Mouse (Mus musculus) forebrain, embryonic 10.5 days (tissue): ENCODE measurements around the gene Ror1. TPM values are rescaled to one million over a fixed set of nuclear protein-coding genes. Genes with fewer than 3 reads are reported as not detected.

Experiments used
- DNase-seq: peaks from one replicate; pipeline ENCODE4 v3.0.0-alpha.2; 2017; ENCODE audit warnings: low spot score; ENCODE audit errors: extremely low spot score
- H3K27ac ChIP-seq: fragments of 300-500 bp; sonication (generic); 2 replicates; pipeline ENCODE4 v1.5.1; 2016; ENCODE audit warnings: mild to moderate bottlenecking
- H3K27me3 ChIP-seq: fragments of 300-500 bp; sonication (generic); 2 replicates; pipeline ENCODE4 v1.6.1; 2016; ENCODE audit warnings: mild to moderate bottlenecking; ENCODE audit not compliant: poor library complexity, severe bottlenecking
- H3K36me3 ChIP-seq: fragments of 300-500 bp; sonication (generic); replicated peaks from 2 replicates; pipeline ENCODE4 v1.6.1; 2016; ENCODE audit warnings: mild to moderate bottlenecking, moderate library complexity
- H3K4me1 ChIP-seq: fragments of 300-500 bp; sonication (generic); 2 replicates; pipeline ENCODE4 v1.6.1; 2016
- H3K4me3 ChIP-seq: fragments of 300-500 bp; sonication (generic); 2 replicates; pipeline ENCODE4 v1.5.1; 2016; ENCODE audit warnings: mild to moderate bottlenecking, moderate library complexity
- H3K9me3 ChIP-seq: fragments of 300-500 bp; sonication (generic); 2 replicates; pipeline ENCODE4 v1.6.1; 2016; ENCODE audit warnings: mild to moderate bottlenecking, moderate library complexity
- WGBS: fragments of 180-500 bp; shearing (Covaris S2); methylation state at CpG from one replicate; pipeline ENCODE4 v1.1.7; 2016; 5-methylcytosine and 5-hydroxymethylcytosine counted together
- polyA plus RNA-seq: library from polyadenylated mRNA; unstranded; fragments of >200 nt; fragmentation: Nextera tagmentation; extraction: Ambion mirVana; gene quantifications from 2 replicates; pipeline ENCODE4 v1.2.1, GENCODE M21; 2016

Gene Ror1
- polyA plus RNA-seq, 1 experiment from 2014 or later = 7.0 TPM

- 0 out of 2 replicates have a peak overlapping the region, but pooled peaks have one; percentile 51 for H3K27ac ChIP-seq
- no peaks in the 10 kb centered on the region for H3K36me3 ChIP-seq
- no peaks in the 10 kb centered on the region for H3K27me3 ChIP-seq
- H3K4me3 ChIP-seq = no peak overlapping the region
- no peak for DNase-seq
- H3K9me3 ChIP-seq = no peaks in the 10 kb centered on the region
- 70% methylated on average over 7 of the region's 7 CpGs for WGBS
- peaks cover 36% of the 10 kb centered on the region for H3K4me1 ChIP-seq
These were observed 158.2 kb downstream of the Ror1 start for GRCm38 (mm10) chr4:100253831-100254230.

DNA sequence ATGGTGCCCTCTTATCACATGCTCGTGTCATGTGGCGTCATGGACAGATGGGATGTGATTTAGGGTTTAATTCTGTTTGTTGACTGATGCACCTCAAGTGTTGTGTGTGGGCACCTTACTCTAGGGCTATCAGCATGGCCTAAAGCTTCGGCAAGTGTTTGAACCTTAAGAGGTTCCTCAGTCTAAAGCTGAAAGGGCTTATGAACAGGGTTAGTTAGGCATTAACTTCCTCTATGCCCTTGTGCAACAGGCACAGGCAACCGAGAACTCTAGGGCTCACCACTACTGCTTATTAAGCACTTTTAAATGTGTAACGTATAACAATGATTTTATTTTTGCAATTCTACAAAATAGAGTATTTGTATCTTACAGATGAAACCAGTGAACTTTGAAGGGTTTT, 162.9 kb downstream of the Ror1 start:
- Histone ChIP-seq H3K36me3 (no peaks in the 10 kb centered on the region), H3K4me1 (peaks cover 21% of the 10 kb centered on the region), H3K4me3 (no peak overlapping the region), H3K9me3 (no peaks in the 10 kb centered on the region), H3K27ac (no peak overlapping the region), H3K27me3 (no peaks in the 10 kb centered on the region)
- WGBS = 88% methylated on average over 5 of the region's 5 CpGs
- DNase-seq = no peak

- H3K9me3 ChIP-seq = no peaks in the 10 kb centered on the region; the same call in 1 of the 2 replicates
- DNase-seq = no peak
- H3K36me3 ChIP-seq = 0 out of 2 replicates have a peak, but pooled peaks cover 2% of the 10 kb centered on the region
- H3K27me3 ChIP-seq = no peaks in the 10 kb centered on the region
- no peaks in the 10 kb centered on the region for H3K4me1 ChIP-seq
- H3K4me3 ChIP-seq = no peak overlapping the region
- 97% methylated on average over 1 of the region's 1 CpGs for WGBS
- H3K27ac ChIP-seq = no peak overlapping the region
These were observed 168.3 kb downstream of the Ror1 start for GRCm38 (mm10) chr4:100263917-100264316.

- no peaks in the 10 kb centered on the region for H3K27me3 ChIP-seq
- no peak for DNase-seq
- H3K9me3 ChIP-seq = no peaks in the 10 kb centered on the region
- H3K36me3 ChIP-seq = no peaks in the 10 kb centered on the region
- no peak overlapping the region for H3K27ac ChIP-seq
- H3K4me3 ChIP-seq = no peak overlapping the region
- WGBS = 89% methylated on average over 10 of the region's 10 CpGs
- peaks cover 9% of the 10 kb centered on the region; the same call in 1 of the 2 replicates for H3K4me1 ChIP-seq
These were observed 175.6 kb downstream of the Ror1 start for GRCm38 (mm10) chr4:100271059-100271735.

DNA sequence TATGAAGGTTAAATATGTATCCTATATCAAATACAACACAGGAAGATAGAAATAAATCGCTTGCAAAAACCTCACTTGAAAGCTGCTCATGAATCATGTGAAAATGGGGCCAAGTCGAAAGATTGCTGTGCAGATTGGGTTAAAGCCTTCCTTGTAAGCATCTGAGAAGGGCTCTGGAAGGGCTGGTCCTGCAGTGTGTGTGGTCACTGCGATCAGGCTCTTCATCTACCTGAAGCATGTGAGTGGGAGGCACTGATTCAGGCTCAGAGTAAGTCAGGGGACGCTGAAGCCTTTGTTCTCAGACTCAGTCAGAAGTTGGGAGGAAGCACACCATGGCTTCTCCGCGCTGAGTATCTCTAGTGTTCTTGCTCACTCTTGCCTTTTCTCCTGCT, 176.1 kb downstream of the Ror1 start:
- H3K4me3 ChIP-seq = no peak overlapping the region
- no peaks in the 10 kb centered on the region for H3K9me3 ChIP-seq
- 69% methylated on average over 6 of the region's 6 CpGs for WGBS
- no peak overlapping the region for H3K27ac ChIP-seq
- DNase-seq = no peak
- peaks cover 9% of the 10 kb centered on the region; the same call in 1 of the 2 replicates for H3K4me1 ChIP-seq
- no peaks in the 10 kb centered on the region for H3K36me3 ChIP-seq
- H3K27me3 ChIP-seq = no peaks in the 10 kb centered on the region

- Histone ChIP-seq H3K4me1 (peaks cover 9% of the 10 kb centered on the region; the same call in 1 of the 2 replicates), H3K36me3 (no peaks in the 10 kb centered on the region), H3K27me3 (no peaks in the 10 kb centered on the region), H3K9me3 (no peaks in the 10 kb centered on the region), H3K4me3 (no peak overlapping the region), H3K27ac (no peak overlapping the region)
- 91% methylated on average over 3 of the region's 3 CpGs for WGBS
- DNase-seq = no peak
These were observed 177.8 kb downstream of the Ror1 start for GRCm38 (mm10) chr4:100273356-100273755.

DNA sequence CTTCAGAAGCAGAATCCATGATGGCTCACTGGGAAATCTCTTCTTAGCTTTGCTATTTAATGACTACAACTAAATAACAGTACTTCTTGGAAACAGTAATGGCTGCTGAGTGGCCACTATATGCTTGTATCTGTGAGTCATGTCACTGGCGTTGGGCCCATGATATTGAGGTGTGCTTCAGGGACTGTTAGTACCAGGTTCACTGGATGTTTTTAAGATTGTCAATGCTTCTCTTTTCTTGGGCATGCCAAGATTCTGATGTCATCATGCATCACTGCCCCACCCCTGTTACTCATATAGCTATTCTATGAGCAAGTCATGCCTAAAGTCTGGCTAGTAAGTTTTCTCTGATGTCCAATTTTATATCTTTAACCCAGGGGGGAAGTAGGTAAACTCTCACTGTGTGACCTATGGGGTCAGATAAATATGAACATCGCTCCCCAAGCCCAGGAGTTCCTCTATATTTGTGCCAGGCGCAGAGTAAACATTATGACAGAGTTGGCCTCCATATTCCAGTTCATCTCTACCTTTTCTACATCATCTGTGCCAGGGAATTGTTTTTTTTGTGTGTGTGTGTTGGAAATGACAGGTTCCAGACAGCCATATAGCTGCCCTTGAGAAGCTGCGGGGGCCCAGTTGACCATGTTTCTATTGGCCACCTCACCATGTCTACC, 178.4 kb downstream of the Ror1 start:
- H3K36me3 ChIP-seq = no peaks in the 10 kb centered on the region

DNA sequence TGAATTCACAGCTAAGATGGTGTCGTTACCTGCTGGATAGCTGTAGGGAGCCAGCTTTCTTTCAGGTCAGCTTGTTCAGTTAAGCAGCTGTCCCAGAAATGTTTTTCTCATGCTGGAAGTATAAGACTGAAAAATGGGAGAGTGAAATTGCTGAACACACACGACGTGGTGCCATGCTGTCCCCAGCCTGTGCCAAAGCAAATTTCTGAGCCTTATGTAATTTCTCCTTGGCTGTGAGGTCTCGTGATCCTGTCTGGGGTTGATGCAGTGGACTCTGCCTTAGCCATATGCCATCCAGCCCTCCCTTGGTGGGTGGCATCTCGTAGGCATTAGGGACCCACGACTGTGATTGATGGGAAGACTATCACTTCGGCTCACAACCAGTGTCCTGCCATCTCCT, 180.9 kb downstream of the Ror1 start:
- H3K9me3 ChIP-seq = no peaks in the 10 kb centered on the region
- 88% methylated on average over 7 of the region's 7 CpGs for WGBS
- DNase-seq = no peak
- no peak overlapping the region for H3K4me3 ChIP-seq
- H3K27ac ChIP-seq = no peak overlapping the region
- no peaks in the 10 kb centered on the region for H3K36me3 ChIP-seq
- peaks cover 9% of the 10 kb centered on the region; the same call in 1 of the 2 replicates for H3K4me1 ChIP-seq
- H3K27me3 ChIP-seq = no peaks in the 10 kb centered on the region

More for the DNA sequence above, 178.4 kb downstream of the Ror1 start:
- Histone ChIP-seq H3K27me3 (no peaks in the 10 kb centered on the region), H3K27ac (no peak overlapping the region), H3K4me3 (no peak overlapping the region), H3K4me1 (peaks cover 9% of the 10 kb centered on the region; the same call in 1 of the 2 replicates), H3K9me3 (no peaks in the 10 kb centered on the region)
- no peak for DNase-seq
- 95% methylated on average over 4 of the region's 4 CpGs for WGBS

- no peak for DNase-seq
- Histone ChIP-seq H3K27ac (no peak overlapping the region), H3K27me3 (no peaks in the 10 kb centered on the region), H3K4me1 (peaks cover 5% of the 10 kb centered on the region; the same call in 1 of the 2 replicates), H3K9me3 (no peaks in the 10 kb centered on the region), H3K4me3 (no peak overlapping the region), H3K36me3 (no peaks in the 10 kb centered on the region)
- 88% methylated on average over 1 of the region's 1 CpGs for WGBS
These were observed 181.4 kb downstream of the Ror1 start for GRCm38 (mm10) chr4:100276970-100277369.

DNA sequence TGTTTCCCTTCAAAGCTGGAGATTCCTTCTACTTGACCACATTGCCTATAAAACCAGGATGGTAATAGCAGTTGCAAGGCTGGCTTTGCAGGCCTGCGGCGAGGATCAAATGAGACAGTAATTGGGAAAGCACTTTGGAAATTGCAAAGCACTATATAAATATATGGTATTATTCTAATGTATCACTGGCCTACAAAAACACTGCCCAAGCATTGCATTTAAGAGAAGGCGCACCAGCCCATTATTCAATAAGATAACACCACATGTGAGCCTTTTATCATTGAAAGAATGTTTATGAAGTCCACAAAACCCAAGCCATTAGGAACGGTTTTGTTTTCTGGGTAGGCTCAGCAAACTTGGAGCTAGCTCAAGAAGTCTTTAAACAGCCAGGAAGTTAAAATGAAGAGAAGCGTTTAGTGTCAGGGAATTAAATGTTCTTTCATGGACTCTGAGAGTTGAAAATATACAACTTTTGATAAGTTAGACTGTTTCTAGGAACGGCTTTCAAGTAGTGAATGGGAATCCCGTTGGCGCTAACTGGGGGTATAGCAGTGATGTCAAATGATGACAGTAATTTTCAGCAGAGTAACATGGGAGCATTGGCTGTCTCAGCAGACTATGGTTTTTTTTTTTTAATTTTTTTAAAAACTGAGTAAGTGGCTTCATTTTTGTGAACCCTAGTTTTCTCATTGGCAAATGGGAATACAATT, 187.7 kb downstream of the Ror1 start:
- H3K4me1 ChIP-seq = no peaks in the 10 kb centered on the region
- H3K27me3 ChIP-seq = no peaks in the 10 kb centered on the region
- no peaks in the 10 kb centered on the region for H3K9me3 ChIP-seq
- DNase-seq = no peak
- WGBS = 92% methylated on average over 8 of the region's 8 CpGs
- H3K36me3 ChIP-seq = no peaks in the 10 kb centered on the region
- H3K27ac ChIP-seq = no peak overlapping the region
- H3K4me3 ChIP-seq = no peak overlapping the region

DNA sequence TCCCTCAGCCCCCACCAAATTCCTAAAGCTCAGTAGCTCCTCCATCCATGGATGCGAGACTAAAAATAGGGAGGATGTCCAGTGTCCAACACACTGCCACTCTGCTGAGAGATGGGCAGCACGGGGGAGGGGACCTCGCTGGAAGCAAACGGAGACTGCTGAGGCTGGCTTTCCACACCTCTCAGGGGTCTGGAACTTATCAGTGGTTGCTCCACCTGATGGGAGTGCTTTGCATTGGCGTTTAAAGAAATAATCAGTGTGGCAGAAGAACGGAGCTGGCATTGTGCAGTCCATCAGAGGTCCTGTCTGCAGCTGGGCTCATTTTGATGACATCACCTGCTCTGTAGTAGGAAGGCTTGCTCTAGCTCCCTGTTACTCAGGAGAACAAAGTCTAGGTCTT, 188.9 kb downstream of the Ror1 start:
- no peak for DNase-seq
- Histone ChIP-seq H3K4me3 (no peak overlapping the region), H3K27me3 (no peaks in the 10 kb centered on the region), H3K9me3 (no peaks in the 10 kb centered on the region), H3K27ac (no peak overlapping the region), H3K4me1 (no peaks in the 10 kb centered on the region), H3K36me3 (no peaks in the 10 kb centered on the region)
- 95% methylated on average over 6 of the region's 6 CpGs for WGBS

GRCm38 (mm10) chr4:100286111-100286541, 190.5 kb downstream of the Ror1 start:
- no peak overlapping the region for H3K4me3 ChIP-seq
- no peak overlapping the region for H3K27ac ChIP-seq
- H3K27me3 ChIP-seq = no peaks in the 10 kb centered on the region
- no peaks in the 10 kb centered on the region for H3K4me1 ChIP-seq
- WGBS = 75% methylated on average over 7 of the region's 7 CpGs
- no peaks in the 10 kb centered on the region for H3K36me3 ChIP-seq
- no peaks in the 10 kb centered on the region for H3K9me3 ChIP-seq
- DNase-seq = no peak

DNA sequence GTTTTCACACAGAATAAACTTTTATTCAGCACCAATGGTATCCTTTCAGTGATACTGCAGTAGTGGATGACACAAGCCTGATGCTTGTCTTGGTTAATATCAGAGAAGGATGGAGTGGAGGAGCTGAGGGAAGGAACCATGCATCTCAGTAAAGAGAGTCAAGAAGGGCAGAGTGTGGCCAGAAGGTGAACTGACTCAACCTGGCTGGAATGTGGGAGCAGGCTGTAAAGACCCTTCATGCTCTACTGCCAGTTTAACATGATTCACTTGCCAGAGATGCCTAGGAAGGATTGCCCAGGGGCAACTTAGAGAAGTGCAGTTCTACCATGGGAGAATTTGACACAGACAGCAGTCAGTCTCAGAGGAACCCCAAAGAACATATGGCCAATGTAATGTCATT, 191.2 kb downstream of the Ror1 start:
- Histone ChIP-seq H3K27ac (no peak overlapping the region), H3K4me1 (no peaks in the 10 kb centered on the region)
- no peak for DNase-seq

More for the DNA sequence above, 191.2 kb downstream of the Ror1 start:
- Histone ChIP-seq H3K9me3 (no peaks in the 10 kb centered on the region), H3K36me3 (no peaks in the 10 kb centered on the region), H3K27me3 (no peaks in the 10 kb centered on the region), H3K4me3 (no peak overlapping the region)
